Mouse (Mus musculus) left cerebral cortex, postnatal 10 days (tissue): ENCODE measurements around the gene Mnd1. TPM values are rescaled to one million over a fixed set of nuclear protein-coding genes. Genes with fewer than 3 reads are reported as not detected.

ENCODE experiments used
- DNase-seq, 2 experiments: peaks; one replicate each; pipeline ENCODE4 v3.0.0; 2021 to 2022; ENCODE audit warnings: low spot score in 2 of 2, mixed read lengths in 1 of 2; ENCODE audit errors: extremely low spot score in 1 of 2
- intact Hi-C: fragments of 180-260 bp; cut with DNase I; formaldehyde crosslinking; loops from one replicate; pipeline ENCODE4 v1.15.1; 2025
- total RNA-seq, 2 experiments: library from RNA; stranded (reverse); gene quantifications; 2 replicates each; pipeline ENCODE4 v1.2.3; 2021

Mnd1 gene
- total RNA-seq: 1 to 10 TPM; 1.9 to 3.4 TPM

GRCm38 (mm10) chr3:84155558-84156006 is at the start of gene Mnd1:
Mnd1 (minus strand) TSS chr3:84155786.
- peak; percentile 93 to 97 for DNase-seq
- intact Hi-C loops: loop anchor here (10.0 kb wide), 3 partner anchors 111 to 241 kb away; partner anchors contain the start of gene Tmem131l

GRCm38 (mm10) chr3:84204640-84205039 is 49.1 kb upstream of the Mnd1 start:
- intact Hi-C loops: no loop called here

DNA sequence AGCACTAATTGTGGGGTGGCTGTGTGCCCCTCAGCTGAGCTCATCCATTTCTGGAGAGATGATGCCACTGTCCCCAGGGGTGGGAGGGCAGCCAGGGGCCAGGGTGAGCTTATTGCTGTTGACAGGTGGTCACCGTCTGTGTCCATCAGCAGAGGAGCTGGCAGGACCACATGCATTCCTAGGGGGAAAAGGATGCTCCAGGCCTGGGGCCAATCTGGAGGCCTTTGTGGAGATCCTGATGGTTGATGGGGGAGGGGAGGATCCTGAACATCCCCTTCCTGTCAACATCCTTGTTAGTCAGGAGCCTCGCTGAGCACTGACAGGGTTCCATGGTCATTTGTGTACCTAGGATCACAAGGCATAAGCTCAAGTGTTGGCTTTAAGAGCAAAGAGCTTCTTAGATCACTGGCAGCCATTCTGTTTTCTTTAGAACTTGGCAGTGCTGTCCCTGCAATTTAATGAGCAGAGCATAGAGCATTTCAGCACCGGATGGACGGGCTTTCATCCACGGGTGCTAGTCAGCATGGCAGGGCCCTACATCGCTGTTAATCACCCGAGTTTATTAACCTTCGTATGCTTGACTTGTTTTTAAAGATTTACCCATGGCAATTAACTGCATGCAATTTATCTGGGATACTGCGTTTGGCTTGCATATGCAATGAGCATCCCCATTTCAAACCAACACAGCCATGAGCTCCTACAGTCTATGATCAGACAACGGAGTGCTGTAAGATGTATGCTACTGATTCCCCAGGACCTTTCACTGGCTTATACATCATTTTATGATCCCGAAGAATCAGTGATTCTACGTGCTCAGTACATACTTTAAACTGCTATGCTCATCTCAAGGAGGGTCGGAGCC is 45.2 kb upstream of the Mnd1 start:
- intact Hi-C loops: no loop called here
- no peak for DNase-seq

More at GRCm38 (mm10) chr3:84204640-84205039, 49.1 kb upstream of the Mnd1 start:
- DNase-seq: no peak

- no peak for DNase-seq
- intact Hi-C loops: no loop called here
These were observed 43.9 kb upstream of the Mnd1 start for GRCm38 (mm10) chr3:84199516-84199915.

- intact Hi-C loops: no loop called here
- DNase-seq: no peak
These were observed 42.6 kb upstream of the Mnd1 start for GRCm38 (mm10) chr3:84198229-84198628.

- intact Hi-C loops: no loop called here
These were observed 38.3 kb upstream of the Mnd1 start for GRCm38 (mm10) chr3:84193881-84194280.

DNA sequence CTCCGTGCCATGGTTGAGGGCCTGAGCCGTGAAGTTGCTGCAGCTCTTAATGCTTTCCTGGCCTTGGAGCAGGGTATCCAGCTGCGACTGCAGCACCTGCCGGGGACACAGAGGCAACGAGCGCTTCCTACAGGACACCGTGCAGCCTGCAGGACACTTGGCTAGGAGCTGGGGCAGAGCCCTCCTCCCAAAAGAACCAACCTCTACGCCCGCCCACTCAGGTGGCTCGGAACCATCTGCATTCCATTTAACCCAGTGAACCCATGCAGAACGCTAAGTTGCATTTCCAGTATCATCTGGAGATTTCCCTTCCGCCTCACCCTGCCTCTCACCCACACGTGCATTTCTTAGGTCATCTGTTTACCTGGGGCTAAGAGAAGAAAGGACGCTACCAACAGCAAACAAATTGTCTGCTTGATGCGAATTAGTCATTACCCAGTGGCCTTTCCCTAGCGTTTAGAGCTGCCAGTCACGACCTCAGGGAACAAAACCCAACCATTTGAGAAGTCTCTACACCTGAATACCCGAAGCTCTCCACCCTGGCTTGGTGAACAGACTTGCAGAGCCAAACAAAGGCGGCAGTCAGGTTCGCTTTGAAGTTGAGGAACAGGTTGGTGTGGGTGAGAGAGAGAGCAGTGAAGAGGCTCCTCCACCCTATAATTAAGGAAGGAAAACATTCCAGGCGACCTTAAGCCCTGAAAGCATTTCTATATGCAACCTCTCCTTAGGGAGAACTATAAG is 35.7 kb upstream of the Mnd1 start:
- intact Hi-C loops: no loop called here

More at GRCm38 (mm10) chr3:84193881-84194280, 38.3 kb upstream of the Mnd1 start:
- no peak for DNase-seq

GRCm38 (mm10) chr3:84190513-84191061 is 35.0 kb upstream of the Mnd1 start:
- intact Hi-C loops: no loop called here
- DNase-seq: peak in 1 of 2 experiments; percentile 34

More for the DNA sequence above, 35.7 kb upstream of the Mnd1 start:
- no peak for DNase-seq

GRCm38 (mm10) chr3:84189629-84190173 is 34.1 kb upstream of the Mnd1 start:
- intact Hi-C loops: no loop called here
- no peak for DNase-seq

- intact Hi-C loops: no loop called here
- no peak for DNase-seq
These were observed 26.1 kb upstream of the Mnd1 start for GRCm38 (mm10) chr3:84181717-84182116.

- no peak for DNase-seq
- intact Hi-C loops: no loop called here
These were observed 25.5 kb upstream of the Mnd1 start for GRCm38 (mm10) chr3:84181102-84181501.

GRCm38 (mm10) chr3:84180304-84180703 is 24.7 kb upstream of the Mnd1 start:
- DNase-seq: no peak
- intact Hi-C loops: no loop called here

- intact Hi-C loops: loop anchor here (5.0 to 10.0 kb wide), 2 partner anchors 124 to 367 kb away; no protein-coding TSS in a partner anchor
- DNase-seq: no peak
These were observed 22.2 kb upstream of the Mnd1 start for GRCm38 (mm10) chr3:84177834-84178233.

GRCm38 (mm10) chr3:84175337-84176315 is 20.0 kb upstream of the Mnd1 start:
- DNase-seq: peak; percentile 66 to 78
- intact Hi-C loops: loop anchor here (5.0 to 10.0 kb wide), 2 partner anchors 127 to 369 kb away; no protein-coding TSS in a partner anchor

DNA sequence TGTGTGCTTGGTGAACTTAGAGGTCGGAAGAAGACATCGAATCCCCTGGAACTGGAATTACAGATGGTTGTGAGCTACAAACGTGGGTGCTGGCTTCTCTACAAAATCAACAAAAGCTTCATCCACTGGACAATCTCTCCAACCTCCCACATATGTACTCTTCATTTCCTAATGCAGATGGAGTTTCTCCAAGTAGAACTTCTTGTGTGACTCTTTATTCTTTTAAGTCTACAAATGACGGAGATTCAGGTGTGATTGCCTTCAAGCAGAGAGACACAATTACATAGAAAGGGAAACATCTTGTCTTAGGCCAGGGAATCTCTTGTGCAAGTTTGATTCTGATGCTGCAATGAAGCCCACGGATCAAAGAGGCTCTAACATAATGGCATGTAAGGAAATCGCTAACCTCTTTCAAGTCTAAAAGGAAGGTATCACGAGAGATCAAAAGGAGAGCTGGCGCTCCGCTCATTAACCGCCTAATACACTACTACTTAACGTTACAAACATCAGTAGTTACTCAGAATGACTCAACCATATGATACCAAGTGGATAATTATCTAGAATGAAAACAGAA is 18.1 kb upstream of the Mnd1 start, which contains the start of gene Gm6525:
Gene Gm6525 (plus strand): TSS at position 524 of the 574 bp plus-strand sequence.
- no peak for DNase-seq
- intact Hi-C loops: loop anchor here (10.0 kb wide), 1 partner anchor 371 kb away; no protein-coding TSS in a partner anchor

GRCm38 (mm10) chr3:84172406-84172805 is 16.8 kb upstream of the Mnd1 start:
- intact Hi-C loops: loop anchor here (10.0 kb wide), 1 partner anchor 372 kb away; no protein-coding TSS in a partner anchor
- peak in 1 of 2 experiments; percentile 38 for DNase-seq

GRCm38 (mm10) chr3:84169393-84170005 is 13.9 kb upstream of the Mnd1 start:
- intact Hi-C loops: loop anchor here (10.0 kb wide), 1 partner anchor 375 kb away; no protein-coding TSS in a partner anchor
- DNase-seq: no peak
